Mouse (Mus musculus) forebrain, embryonic 12.5 days (tissue): ENCODE results near the gene Ntf3. TPM values are rescaled to one million over a fixed set of nuclear protein-coding genes. Genes with fewer than 3 reads are reported as not detected.

Experiments
- ATAC-seq: fragments of 200-750 bp; cut with Nextera tagmentation; 2 replicates; pipeline ENCODE4 v1.8.0; 2017; ENCODE audit warnings: moderate TSS enrichment; ENCODE audit not compliant: low FRiP score
- H3K27ac ChIP-seq: fragments of 300-500 bp; sonication (generic); 2 replicates; pipeline ENCODE4 v1.5.1; 2016; ENCODE audit warnings: mild to moderate bottlenecking
- H3K27me3 ChIP-seq: fragments of 300-500 bp; sonication (generic); 2 replicates; pipeline ENCODE4 v1.6.1; 2016; ENCODE audit warnings: mild to moderate bottlenecking
- H3K36me3 ChIP-seq: fragments of 300-500 bp; sonication (generic); replicated peaks from 2 replicates; pipeline ENCODE4 v1.6.1; 2016; ENCODE audit warnings: mild to moderate bottlenecking
- H3K4me1 ChIP-seq: fragments of 300-500 bp; sonication (generic); 2 replicates; pipeline ENCODE4 v1.6.1; 2016
- H3K4me2 ChIP-seq: fragments of 300-500 bp; sonication (generic); 2 replicates; pipeline ENCODE4 v1.6.1; 2016; ENCODE audit warnings: mild to moderate bottlenecking, moderate library complexity
- H3K4me3 ChIP-seq: fragments of 300-500 bp; sonication (generic); replicated peaks from 2 replicates; pipeline ENCODE4 v1.5.1; 2016; ENCODE audit warnings: mild to moderate bottlenecking
- H3K9ac ChIP-seq: fragments of 300-500 bp; sonication (generic); 2 replicates; pipeline ENCODE4 v1.6.1; 2016; ENCODE audit warnings: mild to moderate bottlenecking
- H3K9me3 ChIP-seq: fragments of 300-500 bp; sonication (generic); 2 replicates; pipeline ENCODE4 v1.6.1; 2016
- WGBS: fragments of 180-500 bp; shearing (Covaris S2); methylation state at CpG from one replicate; pipeline ENCODE4 v1.1.7; 2016; 5-methylcytosine and 5-hydroxymethylcytosine counted together
- polyA plus RNA-seq: library from polyadenylated mRNA; unstranded; fragments of >200 nt; fragmentation: Nextera tagmentation; extraction: Ambion mirVana; gene quantifications from 2 replicates; pipeline ENCODE4 v1.2.1, GENCODE M21; 2016

Ntf3 gene
- polyA plus RNA-seq, 1 experiment from 2014 or later, result 3.2 TPM

GRCm38 (mm10) chr6:126110892-126111835 is 55.5 kb downstream of the Ntf3 start:
- H3K9ac ChIP-seq, result no peak overlapping the region
- no peaks in the 10 kb centered on the region for H3K9me3 ChIP-seq
- H3K27me3 ChIP-seq, result no peaks in the 10 kb centered on the region
- no peak overlapping the region for H3K27ac ChIP-seq
- WGBS, result 92% methylated on average over 15 of the region's 15 CpGs
- H3K4me2 ChIP-seq, result no peak overlapping the region
- no peak for ATAC-seq
- H3K36me3 ChIP-seq, result no peaks in the 10 kb centered on the region
- H3K4me3 ChIP-seq, result no peak overlapping the region
- H3K4me1 ChIP-seq, result peaks cover 16% of the 10 kb centered on the region

- Histone ChIP-seq H3K9ac (no peak overlapping the region), H3K9me3 (no peaks in the 10 kb centered on the region), H3K27ac (no peak overlapping the region), H3K36me3 (no peaks in the 10 kb centered on the region), H3K27me3 (no peaks in the 10 kb centered on the region), H3K4me2 (no peak overlapping the region), H3K4me1 (peaks cover 2% of the 10 kb centered on the region; the same call in 1 of the 2 replicates), H3K4me3 (no peak overlapping the region)
- no peak for ATAC-seq
- 83% methylated on average over 5 of the region's 5 CpGs for WGBS
These were observed 57.5 kb downstream of the Ntf3 start for GRCm38 (mm10) chr6:126109184-126109583.

GRCm38 (mm10) chr6:126108771-126109170 is 57.9 kb downstream of the Ntf3 start:
- Histone ChIP-seq H3K36me3 (no peaks in the 10 kb centered on the region), H3K4me3 (no peak overlapping the region), H3K4me1 (no peaks in the 10 kb centered on the region), H3K9ac (no peak overlapping the region), H3K9me3 (no peaks in the 10 kb centered on the region), H3K27me3 (no peaks in the 10 kb centered on the region), H3K4me2 (no peak overlapping the region), H3K27ac (no peak overlapping the region)
- 90% methylated on average over 2 of the region's 2 CpGs for WGBS
- ATAC-seq, result no peak

GRCm38 (mm10) chr6:126107398-126107797 is 59.3 kb downstream of the Ntf3 start:
- no peak overlapping the region for H3K27ac ChIP-seq
- no peak overlapping the region for H3K4me2 ChIP-seq
- ATAC-seq, result no peak
- no peaks in the 10 kb centered on the region for H3K9me3 ChIP-seq
- H3K36me3 ChIP-seq, result no peaks in the 10 kb centered on the region
- no peaks in the 10 kb centered on the region for H3K27me3 ChIP-seq
- H3K4me1 ChIP-seq, result no peaks in the 10 kb centered on the region
- no peak overlapping the region for H3K4me3 ChIP-seq
- WGBS, result 67% methylated on average over 2 of the region's 2 CpGs
- no peak overlapping the region for H3K9ac ChIP-seq

- Histone ChIP-seq H3K9ac (no peak overlapping the region), H3K9me3 (no peaks in the 10 kb centered on the region), H3K27me3 (no peaks in the 10 kb centered on the region), H3K4me3 (no peak overlapping the region), H3K36me3 (no peaks in the 10 kb centered on the region), H3K4me2 (no peak overlapping the region), H3K27ac (no peak overlapping the region), H3K4me1 (no peaks in the 10 kb centered on the region)
- WGBS, result 72% methylated on average over 2 of the region's 2 CpGs
- no peak for ATAC-seq
These were observed 59.9 kb downstream of the Ntf3 start for GRCm38 (mm10) chr6:126106798-126107173.

- 79% methylated on average over 7 of the region's 7 CpGs for WGBS
- H3K4me2 ChIP-seq, result no peak overlapping the region
- no peak for ATAC-seq
These were observed 60.5 kb downstream of the Ntf3 start for GRCm38 (mm10) chr6:126106051-126106797.

GRCm38 (mm10) chr6:126105083-126105740 is 61.5 kb downstream of the Ntf3 start:
- Histone ChIP-seq H3K27me3 (no peaks in the 10 kb centered on the region), H3K9ac (no peak overlapping the region), H3K9me3 (no peaks in the 10 kb centered on the region), H3K36me3 (no peaks in the 10 kb centered on the region), H3K4me2 (no peak overlapping the region), H3K27ac (no peak overlapping the region), H3K4me1 (no peaks in the 10 kb centered on the region), H3K4me3 (no peak overlapping the region)
- no peak for ATAC-seq
- WGBS, result 81% methylated on average over 12 of the region's 12 CpGs

More at GRCm38 (mm10) chr6:126106051-126106797, 60.5 kb downstream of the Ntf3 start:
- Histone ChIP-seq H3K27me3 (no peaks in the 10 kb centered on the region), H3K9ac (no peak overlapping the region), H3K36me3 (no peaks in the 10 kb centered on the region), H3K4me1 (no peaks in the 10 kb centered on the region), H3K27ac (no peak overlapping the region), H3K4me3 (no peak overlapping the region), H3K9me3 (no peaks in the 10 kb centered on the region)

GRCm38 (mm10) chr6:126102571-126102970 is 64.1 kb downstream of the Ntf3 start:
- Histone ChIP-seq H3K4me3 (no peak overlapping the region), H3K9me3 (no peaks in the 10 kb centered on the region), H3K9ac (no peak overlapping the region), H3K36me3 (no peaks in the 10 kb centered on the region), H3K4me2 (no peak overlapping the region), H3K27ac (no peak overlapping the region), H3K27me3 (no peaks in the 10 kb centered on the region), H3K4me1 (no peaks in the 10 kb centered on the region)
- WGBS, result 65% methylated on average over 6 of the region's 6 CpGs
- ATAC-seq, result no peak

GRCm38 (mm10) chr6:126102007-126102406 is 64.7 kb downstream of the Ntf3 start:
- Histone ChIP-seq H3K36me3 (no peaks in the 10 kb centered on the region), H3K4me3 (no peak overlapping the region), H3K9ac (no peak overlapping the region), H3K27me3 (no peaks in the 10 kb centered on the region), H3K4me2 (no peak overlapping the region), H3K27ac (no peak overlapping the region), H3K4me1 (no peaks in the 10 kb centered on the region), H3K9me3 (no peaks in the 10 kb centered on the region)
- ATAC-seq, result no peak
- 92% methylated on average over 11 of the region's 11 CpGs for WGBS

- H3K27me3 ChIP-seq, result no peaks in the 10 kb centered on the region
- 88% methylated on average over 1 of the region's 1 CpGs for WGBS
- H3K9ac ChIP-seq, result no peak overlapping the region
- no peaks in the 10 kb centered on the region for H3K9me3 ChIP-seq
- no peak overlapping the region for H3K27ac ChIP-seq
- no peaks in the 10 kb centered on the region for H3K4me1 ChIP-seq
- ATAC-seq, result no peak
- H3K4me3 ChIP-seq, result no peak overlapping the region
- no peaks in the 10 kb centered on the region for H3K36me3 ChIP-seq
- H3K4me2 ChIP-seq, result no peak overlapping the region
These were observed 66.1 kb downstream of the Ntf3 start for GRCm38 (mm10) chr6:126100579-126100978.

- no peak for ATAC-seq
- no peak overlapping the region for H3K9ac ChIP-seq
- no peaks in the 10 kb centered on the region for H3K27me3 ChIP-seq
- H3K36me3 ChIP-seq, result no peaks in the 10 kb centered on the region
- H3K27ac ChIP-seq, result no peak overlapping the region
- H3K4me1 ChIP-seq, result no peaks in the 10 kb centered on the region
- WGBS, result 83% methylated on average over 5 of the region's 5 CpGs
- H3K9me3 ChIP-seq, result no peaks in the 10 kb centered on the region
- H3K4me2 ChIP-seq, result no peak overlapping the region
- H3K4me3 ChIP-seq, result no peak overlapping the region
These were observed 69.2 kb downstream of the Ntf3 start for GRCm38 (mm10) chr6:126097471-126097870.

GRCm38 (mm10) chr6:126096085-126096484 is 70.6 kb downstream of the Ntf3 start:
- no peaks in the 10 kb centered on the region for H3K27me3 ChIP-seq
- no peak overlapping the region for H3K4me2 ChIP-seq
- H3K9me3 ChIP-seq, result no peaks in the 10 kb centered on the region
- WGBS, result 87% methylated on average over 13 of the region's 13 CpGs
- no peak overlapping the region for H3K27ac ChIP-seq
- no peak overlapping the region for H3K9ac ChIP-seq
- H3K36me3 ChIP-seq, result no peaks in the 10 kb centered on the region
- no peak overlapping the region for H3K4me3 ChIP-seq
- no peak for ATAC-seq
- no peaks in the 10 kb centered on the region for H3K4me1 ChIP-seq
